Mouse (Mus musculus) lung, postnatal 0 days (tissue): ENCODE data around the gene Gatb.

Source experiments
- CTCF ChIP-seq: IDR thresholded peaks from 2 replicates; pipeline ENCODE4 v1.5.1; 2016; ENCODE audit warnings: antibody characterized with exemption, mild to moderate bottlenecking
- EP300 ChIP-seq: IDR thresholded peaks from 2 replicates; pipeline ENCODE4 v1.6.1; 2016; ENCODE audit warnings: antibody characterized with exemption, mild to moderate bottlenecking, control low read depth

DNA sequence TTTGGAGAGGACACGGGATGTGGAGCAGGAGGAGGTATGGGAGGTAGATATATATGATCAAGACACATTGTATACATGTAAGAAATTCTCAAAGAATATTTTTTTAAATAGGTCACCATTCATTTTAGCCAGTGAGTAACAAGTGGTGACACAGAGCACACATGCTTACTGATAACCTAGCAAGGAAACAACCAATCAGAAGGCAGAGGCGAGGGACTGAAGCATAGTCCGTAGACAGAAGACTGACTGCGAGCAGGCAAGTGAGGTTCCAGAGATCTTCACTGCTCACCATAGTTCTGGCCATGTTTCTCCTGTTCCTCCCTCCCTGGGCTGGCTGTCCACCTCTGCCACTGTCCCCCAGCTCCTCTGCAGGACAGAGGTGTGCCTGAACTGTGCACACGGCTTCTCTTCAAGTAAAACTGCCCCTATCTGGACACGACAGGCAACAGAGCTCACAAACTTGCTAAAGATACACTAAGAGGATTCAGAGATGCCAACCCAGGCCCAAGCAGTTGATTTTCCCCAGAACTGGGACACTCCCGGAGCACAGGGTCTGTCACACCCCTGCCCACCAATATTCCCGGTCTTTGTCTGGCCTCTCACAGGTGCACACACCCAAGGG is 105.5 kb downstream of the Gatb start:
- TF ChIP-seq EP300, result no peak
- no peak for TF ChIP-seq CTCF
